Mouse (Mus musculus) kidney, adult 2 months (tissue): ENCODE measurements around the gene Kmt2c.

Experiments used
- CTCF ChIP-seq: fragments of 200-500 bp; conservative IDR thresholded peaks from 2 replicates; pipeline ENCODE4 v1.5.1; 2011; ENCODE audit warnings: low read depth, mild to moderate bottlenecking, control low read depth, low read length, moderate library complexity, mixed read lengths; ENCODE audit not compliant: insufficient read depth, insufficient read length
- POLR2A ChIP-seq: fragments of 200-500 bp; IDR thresholded peaks from one replicate; pipeline ENCODE4 v1.6.1; 2011; ENCODE audit warnings: low read depth, low read length, control low read depth

DNA sequence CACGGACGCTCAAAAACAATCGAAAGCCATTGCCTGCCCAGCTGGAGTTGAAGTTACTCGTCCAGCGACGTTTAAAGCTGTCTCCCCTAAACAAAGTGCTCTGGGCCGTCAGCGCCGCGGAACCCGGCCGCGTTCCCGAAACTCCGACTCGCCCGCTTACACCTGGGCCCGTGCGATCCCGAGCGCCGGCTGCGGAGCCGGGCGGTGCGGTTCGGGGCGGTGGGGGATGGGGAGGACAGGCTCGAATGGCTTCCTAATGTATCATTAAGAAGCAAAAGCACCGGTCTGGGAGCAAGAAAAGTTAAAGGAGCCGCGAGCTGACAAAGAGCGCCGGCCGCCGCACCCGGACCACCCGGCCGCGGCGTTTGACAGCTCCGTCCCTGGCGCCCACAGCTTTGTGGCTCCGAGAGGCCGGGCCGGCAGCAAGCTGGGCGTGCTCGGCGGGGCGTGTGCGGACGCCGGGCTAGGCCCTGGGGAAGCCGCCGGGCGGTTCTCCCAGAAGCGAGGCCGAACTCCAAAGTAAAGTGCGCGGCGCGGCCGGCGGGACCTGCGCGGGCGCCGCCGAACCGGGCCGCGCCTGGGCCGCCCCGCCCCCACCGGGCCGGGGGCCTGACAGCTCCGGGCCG, 750 bp downstream of the Kmt2c start:
- TF ChIP-seq POLR2A (no peak), CTCF (no peak)
